Mouse (Mus musculus) spleen, adult 2 months (tissue): ENCODE data around the gene Ndufv3.

Experiments
- CTCF ChIP-seq: fragments of 200-500 bp; IDR thresholded peaks from 2 replicates; pipeline ENCODE4 v1.5.1; 2011; ENCODE audit warnings: mild to moderate bottlenecking, inconsistent platforms; ENCODE audit not compliant: insufficient read depth, insufficient read length, insufficient replicate concordance; ENCODE audit errors: extremely low read depth
- POLR2A ChIP-seq: fragments of 200-500 bp; IDR thresholded peaks from 2 replicates; pipeline ENCODE4 v1.6.1; 2011; ENCODE audit warnings: low read depth, low read length, inconsistent platforms

DNA sequence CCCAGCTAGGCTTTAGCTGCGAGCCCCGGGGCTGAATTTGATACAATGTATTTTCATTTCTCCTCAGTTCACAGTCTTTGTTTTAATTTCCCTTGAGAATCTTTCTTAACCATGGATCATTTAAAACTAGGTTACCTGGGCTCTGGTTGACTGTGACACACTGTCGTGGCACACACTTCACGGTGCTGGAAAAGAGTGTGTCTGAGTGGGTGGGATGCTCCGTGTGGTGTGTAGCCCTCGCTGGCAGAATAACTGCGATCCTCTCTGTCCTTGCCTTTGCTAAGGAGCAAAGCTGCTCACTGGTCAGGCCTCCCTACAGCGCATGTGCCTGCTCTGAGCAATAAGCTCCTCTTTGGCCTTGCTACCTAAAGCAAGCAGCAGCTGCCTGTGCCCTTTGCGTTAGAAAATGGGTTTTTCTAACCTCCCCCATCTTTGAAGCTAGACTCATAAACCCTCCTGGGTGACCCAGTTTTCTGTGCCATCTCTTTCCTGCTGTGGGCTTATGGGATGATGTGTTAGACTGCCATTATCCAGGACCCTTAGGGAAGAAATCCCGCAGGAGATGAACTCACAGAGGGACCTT lies 33.2 kb upstream of the Ndufv3 start:
- TF ChIP-seq POLR2A = no peak
- no peak for TF ChIP-seq CTCF
